Mouse (Mus musculus): ENCODE results near the gene Olfr615. TPM values are rescaled to one million over a fixed set of nuclear protein-coding genes. Genes with fewer than 3 reads are reported as not detected.
"Not testable (repeated sequence)": the region's sequence is repeated elsewhere in the genome, so short reads cannot be mapped to it uniquely, and the experiment has no call there.

Olfr615 gene
- not detected in 2 replicates for polyA plus RNA-seq (2015; fragmentation: Nextera tagmentation; extraction: Ambion mirVana)

- H3K36me3 ChIP-seq (replicated peaks; ENCODE audit: insufficient read depth, low read length), result no peaks in the 10 kb centered on the region
- no peak within 1 kb of the TSS for H3K27ac ChIP-seq (ENCODE audit: low read depth)
- no peaks in the 10 kb centered on the region for H3K4me1 ChIP-seq (ENCODE audit: insufficient read depth)
- 67% methylated on average over 2 of the region's 2 CpGs for WGBS (ENCODE audit: insufficient replicate concordance)
- H3K4me3 ChIP-seq (ENCODE audit: low read depth, low read length), result no peak within 1 kb of the TSS
- H3K9ac ChIP-seq (replicated peaks), result no peak within 1 kb of the TSS
- no peaks in the 10 kb centered on the region for H3K9me3 ChIP-seq (ENCODE audit: low read length)
- no peak for TF ChIP-seq EP300 (IDR thresholded peaks at IDR 0.05; ENCODE audit: low read depth)
- TF ChIP-seq CTCF (IDR thresholded peaks at IDR 0.05; ENCODE audit: low read depth), result no peak
- no peaks in the 10 kb centered on the region for H3K27me3 ChIP-seq (ENCODE audit: insufficient read depth, low read length)
- DNase-seq (no peak), ATAC-seq (no peak)
- H3K4me2 ChIP-seq (ENCODE audit: low read depth, low read length), result no peak within 1 kb of the TSS
Observed at GRCm38 (mm10) chr7:103555779-103556178, at the start of gene Olfr615. Gene Olfr615, plus strand, starts transcription at chr7:103556079.

- H3K27me3 ChIP-seq (ENCODE audit: insufficient read depth, low read length), result no peaks in the 10 kb centered on the region
- 74% methylated on average over 2 of the region's 2 CpGs for WGBS (ENCODE audit: insufficient replicate concordance)
- no peaks in the 10 kb centered on the region for H3K4me1 ChIP-seq (ENCODE audit: insufficient read depth)
- ATAC-seq, result no peak
- H3K9ac ChIP-seq (replicated peaks), result no peak within 1 kb of the TSS
- TF ChIP-seq CTCF (IDR thresholded peaks at IDR 0.05; ENCODE audit: low read depth) (no peak), EP300 (IDR thresholded peaks at IDR 0.05; ENCODE audit: low read depth) (no peak)
- no peak within 1 kb of the TSS for H3K4me2 ChIP-seq (ENCODE audit: low read depth, low read length)
- no peaks in the 10 kb centered on the region for H3K9me3 ChIP-seq (ENCODE audit: low read length)
- H3K4me3 ChIP-seq (ENCODE audit: low read depth, low read length), result no peak within 1 kb of the TSS
- H3K36me3 ChIP-seq (replicated peaks; ENCODE audit: insufficient read depth, low read length), result no peaks in the 10 kb centered on the region
- DNase-seq, result no peak
- no peak within 1 kb of the TSS for H3K27ac ChIP-seq (ENCODE audit: low read depth)
Observed at GRCm38 (mm10) chr7:103512022-103512421, 43.9 kb upstream of the Olfr615 start, which contains the start of gene Olfr610. Gene Olfr610, minus strand, starts transcription at chr7:103512122.

GRCm38 (mm10) chr7:103520746-103521145 lies 35.1 kb upstream of the Olfr615 start, which contains the start of gene Olfr611:
Gene Olfr611, minus strand, starts transcription at chr7:103520846.
- H3K4me1 ChIP-seq (ENCODE audit: insufficient read depth); H3K4me2 ChIP-seq (ENCODE audit: low read depth, low read length); DNase-seq; H3K27me3 ChIP-seq (ENCODE audit: insufficient read depth, low read length); H3K9ac ChIP-seq (replicated peaks); H3K27ac ChIP-seq (ENCODE audit: low read depth); H3K4me3 ChIP-seq (ENCODE audit: low read depth, low read length); H3K36me3 ChIP-seq (replicated peaks; ENCODE audit: insufficient read depth, low read length); H3K9me3 ChIP-seq (ENCODE audit: low read length); ATAC-seq: not testable (repeated sequence)
- WGBS (ENCODE audit: insufficient replicate concordance), result 54% methylated on average over 1 of the region's 1 CpGs

- not testable (repeated sequence) for H3K27me3 ChIP-seq (ENCODE audit: insufficient read depth, low read length); H3K27ac ChIP-seq (ENCODE audit: low read depth); DNase-seq; H3K9me3 ChIP-seq (ENCODE audit: low read length); H3K4me2 ChIP-seq (ENCODE audit: low read depth, low read length); H3K36me3 ChIP-seq (replicated peaks; ENCODE audit: insufficient read depth, low read length); H3K4me3 ChIP-seq (ENCODE audit: low read depth, low read length); H3K4me1 ChIP-seq (ENCODE audit: insufficient read depth); H3K9ac ChIP-seq (replicated peaks); ATAC-seq
- 76% methylated on average over 2 of the region's 2 CpGs for WGBS (ENCODE audit: insufficient replicate concordance)
Observed at GRCm38 (mm10) chr7:103542617-103543016, 13.3 kb upstream of the Olfr615 start, which contains the start of gene Olfr612. Gene Olfr612, minus strand, starts transcription at chr7:103542717.

GRCm38 (mm10) chr7:103547774-103548173 lies 8.1 kb upstream of the Olfr615 start, which contains the start of gene Olfr613:
Gene Olfr613, plus strand, starts transcription at chr7:103548074.
- H3K27ac ChIP-seq (ENCODE audit: low read depth), result no peak within 1 kb of the TSS
- WGBS (ENCODE audit: insufficient replicate concordance), result 56% methylated on average over 2 of the region's 2 CpGs

GRCm38 (mm10) chr7:103569043-103569442 lies 13.2 kb downstream of the Olfr615 start, which contains the start of gene Olfr616:
Gene Olfr616, minus strand, starts transcription at chr7:103569143.
- Histone ChIP-seq H3K9ac (replicated peaks) (no peak within 1 kb of the TSS), H3K27ac (ENCODE audit: low read depth) (no peak within 1 kb of the TSS), H3K9me3 (ENCODE audit: low read length) (no peaks in the 10 kb centered on the region), H3K4me2 (ENCODE audit: low read depth, low read length) (no peak within 1 kb of the TSS), H3K4me3 (ENCODE audit: low read depth, low read length) (no peak within 1 kb of the TSS), H3K27me3 (ENCODE audit: insufficient read depth, low read length) (no peaks in the 10 kb centered on the region), H3K4me1 (ENCODE audit: insufficient read depth) (no peaks in the 10 kb centered on the region), H3K36me3 (replicated peaks; ENCODE audit: insufficient read depth, low read length) (no peaks in the 10 kb centered on the region)
- ATAC-seq (no peak), DNase-seq (no peak)
- 65% methylated on average over 3 of the region's 3 CpGs for WGBS (ENCODE audit: insufficient replicate concordance)
- no peak for TF ChIP-seq EP300 (IDR thresholded peaks at IDR 0.05; ENCODE audit: low read depth)
- no peak for TF ChIP-seq CTCF (IDR thresholded peaks at IDR 0.05; ENCODE audit: low read depth)

More at GRCm38 (mm10) chr7:103547774-103548173, 8.1 kb upstream of the Olfr615 start, which contains the start of gene Olfr613:
- ATAC-seq (no peak), DNase-seq (no peak)
- H3K4me3 ChIP-seq (ENCODE audit: low read depth, low read length), result no peak within 1 kb of the TSS
- no peaks in the 10 kb centered on the region for H3K36me3 ChIP-seq (replicated peaks; ENCODE audit: insufficient read depth, low read length)
- no peaks in the 10 kb centered on the region for H3K27me3 ChIP-seq (ENCODE audit: insufficient read depth, low read length)
- no peak within 1 kb of the TSS for H3K9ac ChIP-seq (replicated peaks)
- TF ChIP-seq CTCF (IDR thresholded peaks at IDR 0.05; ENCODE audit: low read depth), result no peak
- no peaks in the 10 kb centered on the region for H3K4me1 ChIP-seq (ENCODE audit: insufficient read depth)
- H3K9me3 ChIP-seq (ENCODE audit: low read length), result no peaks in the 10 kb centered on the region
- no peak within 1 kb of the TSS for H3K4me2 ChIP-seq (ENCODE audit: low read depth, low read length)

GRCm38 (mm10) chr7:103572761-103573160 lies 16.9 kb downstream of the Olfr615 start, which contains the start of gene Olfr617:
Gene Olfr617, plus strand, starts transcription at chr7:103573061.
- DNase-seq, result no peak
- H3K4me3 ChIP-seq (ENCODE audit: low read depth, low read length), result no peak within 1 kb of the TSS

More at GRCm38 (mm10) chr7:103572761-103573160, 16.9 kb downstream of the Olfr615 start, which contains the start of gene Olfr617:
- no peaks in the 10 kb centered on the region for H3K27me3 ChIP-seq (ENCODE audit: insufficient read depth, low read length)
- H3K9me3 ChIP-seq (ENCODE audit: low read length), result no peaks in the 10 kb centered on the region
- 79% methylated on average over 1 of the region's 1 CpGs for WGBS (ENCODE audit: insufficient replicate concordance)
- H3K36me3 ChIP-seq (replicated peaks; ENCODE audit: insufficient read depth, low read length), result no peaks in the 10 kb centered on the region
- TF ChIP-seq CTCF (IDR thresholded peaks at IDR 0.05; ENCODE audit: low read depth), result no peak
- no peak for TF ChIP-seq EP300 (IDR thresholded peaks at IDR 0.05; ENCODE audit: low read depth)
- no peak within 1 kb of the TSS for H3K9ac ChIP-seq (replicated peaks)
- no peak for ATAC-seq
- no peaks in the 10 kb centered on the region for H3K4me1 ChIP-seq (ENCODE audit: insufficient read depth)
- H3K4me2 ChIP-seq (ENCODE audit: low read depth, low read length), result no peak within 1 kb of the TSS
- H3K27ac ChIP-seq (ENCODE audit: low read depth), result no peak within 1 kb of the TSS
